Mouse (Mus musculus) MEL (cell line): ENCODE results near the gene Rpl36al. TPM values are rescaled to one million over a fixed set of nuclear protein-coding genes. Genes with fewer than 3 reads are reported as not detected.

Source experiments
- DNase-seq: peaks from one replicate; pipeline ENCODE4 v3.0.0; 2011; ENCODE audit warnings: low read depth, low spot score
- H3K27ac ChIP-seq: 2 replicates; pipeline ENCODE4 v1.5.1; 2012; ENCODE audit warnings: low read depth, mild to moderate bottlenecking, control low read depth, low read length, moderate library complexity; ENCODE audit not compliant: control insufficient read depth
- H3K27me3 ChIP-seq, 2 experiments: fragments of 150-350 bp in 1 of 2; sonication (generic) in 1 of 2; 2 replicates each; pipeline ENCODE4 v1.6.1; 2012; ENCODE audit warnings: low read length in 2 of 2, mild to moderate bottlenecking in 2 of 2, improper control_type of control experiment in 1 of 2, moderate library complexity in 1 of 2; ENCODE audit not compliant: insufficient read depth in 2 of 2, control insufficient read depth in 1 of 2
- H3K36me3 ChIP-seq, 2 experiments: 2 replicates each; pipeline ENCODE4 v1.6.1; 2012 to 2014; ENCODE audit warnings: low read length in 2 of 2, improper control_type of control experiment in 1 of 2, inconsistent platforms in 1 of 2, mild to moderate bottlenecking in 1 of 2; ENCODE audit not compliant: insufficient read depth in 2 of 2, control insufficient read depth in 1 of 2
- H3K4me1 ChIP-seq, 2 experiments: fragments of 150-350 bp in 1 of 2; sonication (generic) in 1 of 2; 2 replicates each; pipeline ENCODE4 v1.6.1; 2012; ENCODE audit warnings: low read length in 2 of 2, improper control_type of control experiment in 1 of 2, mild to moderate bottlenecking in 1 of 2; ENCODE audit not compliant: insufficient read depth in 2 of 2, control insufficient read depth in 1 of 2
- H3K4me3 ChIP-seq, 2 experiments: fragments of 150-350 bp in 1 of 2; sonication (generic) in 1 of 2; 2 replicates each; pipeline ENCODE4 v1.5.1; 2012; ENCODE audit warnings: low read depth in 2 of 2, low read length in 2 of 2, mild to moderate bottlenecking in 2 of 2, moderate library complexity in 2 of 2, control low read depth in 1 of 2, improper control_type of control experiment in 1 of 2; ENCODE audit not compliant: control insufficient read depth in 1 of 2, insufficient read depth in 1 of 2
- H3K79me2 ChIP-seq: 2 replicates; pipeline ENCODE4 v1.6.1; 2012; ENCODE audit warnings: mild to moderate bottlenecking, low read length, moderate library complexity; ENCODE audit not compliant: control insufficient read depth, poor library complexity, insufficient read depth
- H3K9ac ChIP-seq: 2 replicates; pipeline ENCODE4 v1.6.1; 2012; ENCODE audit warnings: low read depth, mild to moderate bottlenecking, control low read depth, low read length, moderate library complexity; ENCODE audit not compliant: control insufficient read depth, poor library complexity, severe bottlenecking
- H3K9me3 ChIP-seq: fragments of 150-350 bp; sonication (generic); replicated peaks from 2 replicates; pipeline ENCODE4 v1.6.1; 2012; ENCODE audit warnings: mild to moderate bottlenecking, low read length, improper control_type of control experiment, moderate library complexity; ENCODE audit not compliant: insufficient read depth
- CHD1 ChIP-seq: IDR thresholded peaks from 2 replicates; pipeline ENCODE4 v1.6.1; 2012; ENCODE audit warnings: low read depth, mild to moderate bottlenecking, inconsistent platforms, low read length, improper control_type of control experiment
- CHD2 ChIP-seq: IDR thresholded peaks from 2 replicates; pipeline ENCODE4 v1.6.1; 2011; ENCODE audit warnings: low read length, improper control_type of control experiment
- CTCF ChIP-seq, 3 experiments: IDR thresholded peaks in 2 of 3; conservative IDR thresholded peaks in 1 of 3; 2 replicates each; pipeline ENCODE4 v1.5.1; 2011 to 2012; ENCODE audit warnings: low read length in 3 of 3, low read depth in 2 of 3, mild to moderate bottlenecking in 2 of 3, improper control_type of control experiment in 1 of 3, inconsistent platforms in 1 of 3, mixed read lengths in 1 of 3, moderate library complexity in 1 of 3; ENCODE audit not compliant: control insufficient read depth in 1 of 3, insufficient read depth in 1 of 3, poor library complexity in 1 of 3, severe bottlenecking in 1 of 3
- E2F4 ChIP-seq: IDR thresholded peaks from 2 replicates; pipeline ENCODE4 v1.6.1; 2011; ENCODE audit warnings: low read depth, low read length, improper control_type of control experiment, borderline replicate concordance
- ELF1 ChIP-seq: IDR thresholded peaks from 2 replicates; pipeline ENCODE4 v1.6.1; 2014; ENCODE audit warnings: low read depth, mild to moderate bottlenecking, inconsistent platforms, low read length, improper control_type of control experiment, moderate library complexity
- ETS1 ChIP-seq: IDR thresholded peaks from 2 replicates; pipeline ENCODE4 v1.6.1; 2012; ENCODE audit warnings: low read depth, mild to moderate bottlenecking, inconsistent platforms, low read length, improper control_type of control experiment, moderate library complexity
- GABPA ChIP-seq: IDR thresholded peaks from 2 replicates; pipeline ENCODE4 v1.6.1; 2012; ENCODE audit warnings: low read depth, mild to moderate bottlenecking, inconsistent platforms, low read length, improper control_type of control experiment, moderate library complexity
- HCFC1 ChIP-seq: IDR thresholded peaks from 2 replicates; pipeline ENCODE4 v1.6.1; 2012; ENCODE audit warnings: low read depth, mild to moderate bottlenecking, inconsistent platforms, low read length, improper control_type of control experiment, moderate library complexity
- JUND ChIP-seq: IDR thresholded peaks from 2 replicates; pipeline ENCODE4 v1.6.1; 2011; ENCODE audit warnings: low read depth, mild to moderate bottlenecking, improper control_type of control experiment, low read length
- MAFK ChIP-seq: IDR thresholded peaks from 2 replicates; pipeline ENCODE4 v1.6.1; 2011; ENCODE audit warnings: low read depth, mild to moderate bottlenecking, low read length, improper control_type of control experiment, borderline replicate concordance
- MAX ChIP-seq: IDR thresholded peaks from 2 replicates; pipeline ENCODE4 v1.6.1; 2011; ENCODE audit warnings: low read length, improper control_type of control experiment
- MEF2A ChIP-seq: IDR thresholded peaks from 2 replicates; pipeline ENCODE4 v1.6.1; 2014; ENCODE audit warnings: low read depth, mild to moderate bottlenecking, inconsistent platforms, low read length, improper control_type of control experiment; ENCODE audit not compliant: poor library complexity, insufficient replicate concordance, severe bottlenecking; ENCODE audit errors: extremely low read depth
- MXI1 ChIP-seq: IDR thresholded peaks from 2 replicates; pipeline ENCODE4 v1.6.1; 2011; ENCODE audit warnings: mild to moderate bottlenecking, low read depth, low read length, improper control_type of control experiment
- MYB ChIP-seq: IDR thresholded peaks from 2 replicates; pipeline ENCODE4 v1.6.1; 2011; ENCODE audit warnings: mild to moderate bottlenecking, low read depth, low read length, improper control_type of control experiment
- MYC ChIP-seq: IDR thresholded peaks from 2 replicates; pipeline ENCODE4 v1.6.1; 2011; ENCODE audit warnings: low read depth, mild to moderate bottlenecking, low read length, improper control_type of control experiment, moderate library complexity
- NELFE ChIP-seq: IDR thresholded peaks from 2 replicates; pipeline ENCODE4 v1.6.1; 2011; ENCODE audit warnings: low read depth, low read length, improper control_type of control experiment
- POLR2A ChIP-seq, 2 experiments: IDR thresholded peaks; 2 replicates each; pipeline ENCODE4 v1.6.1; 2011 to 2012; ENCODE audit warnings: low read length in 2 of 2, mild to moderate bottlenecking in 2 of 2, control low read depth in 1 of 2, improper control_type of control experiment in 1 of 2, low read depth in 1 of 2, moderate library complexity in 1 of 2; ENCODE audit not compliant: control insufficient read depth in 1 of 2, insufficient read depth in 1 of 2, poor library complexity in 1 of 2
- POLR2AphosphoS2 ChIP-seq: IDR thresholded peaks from 2 replicates; pipeline ENCODE4 v1.6.1; 2011; ENCODE audit warnings: low read length, improper control_type of control experiment
- POLR2AphosphoS5 ChIP-seq: IDR thresholded peaks from 2 replicates; pipeline ENCODE4 v1.6.1; 2012; ENCODE audit warnings: low read depth, borderline replicate concordance, mild to moderate bottlenecking, inconsistent platforms, low read length, moderate library complexity, mixed read lengths
- RAD21 ChIP-seq: IDR thresholded peaks from 2 replicates; pipeline ENCODE4 v1.6.1; 2011; ENCODE audit warnings: mild to moderate bottlenecking, low read depth, low read length, improper control_type of control experiment
- RCOR1 ChIP-seq: IDR thresholded peaks from 2 replicates; pipeline ENCODE4 v1.6.1; 2012; ENCODE audit warnings: low read depth, mild to moderate bottlenecking, inconsistent platforms, low read length, improper control_type of control experiment
- SMC3 ChIP-seq: IDR thresholded peaks from 2 replicates; pipeline ENCODE4 v1.6.1; 2011; ENCODE audit warnings: low read depth, low read length, improper control_type of control experiment
- TAL1 ChIP-seq: IDR thresholded peaks from 2 replicates; pipeline ENCODE4 v1.6.1; 2012; ENCODE audit warnings: mild to moderate bottlenecking, inconsistent platforms, low read length, moderate library complexity, mixed read lengths
- USF1 ChIP-seq: IDR thresholded peaks from 2 replicates; pipeline ENCODE4 v1.6.1; 2014; ENCODE audit warnings: low read depth, mild to moderate bottlenecking, inconsistent platforms, low read length, improper control_type of control experiment, moderate library complexity
- USF2 ChIP-seq, 2 experiments: IDR thresholded peaks; 2 replicates each; pipeline ENCODE4 v1.6.1; 2011 to 2012; ENCODE audit warnings: improper control_type of control experiment in 2 of 2, low read length in 2 of 2, borderline replicate concordance in 1 of 2, inconsistent platforms in 1 of 2, low read depth in 1 of 2, mild to moderate bottlenecking in 1 of 2; ENCODE audit not compliant: insufficient read depth in 1 of 2
- ZC3H11A ChIP-seq: IDR thresholded peaks from 2 replicates; pipeline ENCODE4 v1.6.1; 2012; ENCODE audit warnings: low read depth, mild to moderate bottlenecking, inconsistent platforms, low read length, improper control_type of control experiment
- ZNF384 ChIP-seq: IDR thresholded peaks from 2 replicates; pipeline ENCODE4 v1.6.1; 2012; ENCODE audit warnings: low read depth, mild to moderate bottlenecking, inconsistent platforms, low read length, improper control_type of control experiment
- polyA plus RNA-seq, 2 experiments: library from polyadenylated mRNA; stranded (reverse) in 1 of 2; unstranded in 1 of 2; fragments of >175 nt in 1 of 2; fragments of >200 nt in 1 of 2; gene quantifications; 2 replicates each; pipeline versions ENCODE4 v1.2.1 to v1.2.4; 2012; ENCODE audit warnings: low replicate concordance in 2 of 2, low read depth in 1 of 2; ENCODE audit not compliant: insufficient read length in 2 of 2, insufficient read depth in 1 of 2, missing spikeins in 1 of 2
- total RNA-seq: library from RNA; depleted of rRNA; stranded (reverse); fragments of 300-350 nt; gene quantifications from 2 replicates; pipeline ENCODE4 v1.2.3, GENCODE M21; 2012

Rpl36al gene
- total and polyA plus RNA-seq, 3 experiments, result 696 to 1,318 TPM; not detected in 1

DNA sequence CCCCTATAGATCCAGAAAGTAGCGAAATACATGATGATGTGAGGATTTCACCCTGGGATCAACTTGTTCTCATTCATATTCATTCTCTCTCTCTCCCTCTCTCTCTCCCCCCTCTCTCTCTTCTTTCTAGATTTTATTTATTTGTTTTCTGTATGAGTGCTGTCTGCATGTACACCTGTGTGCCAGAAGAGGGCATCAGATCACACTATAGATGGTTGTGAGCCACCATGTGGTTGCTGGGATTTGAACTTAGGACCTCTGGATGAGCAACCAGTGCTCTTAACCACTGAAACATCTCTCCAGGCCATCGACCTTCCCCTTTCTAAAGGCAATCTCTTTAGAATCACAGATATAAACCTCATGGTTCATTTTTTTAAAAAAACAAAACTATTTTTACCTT, 24.6 kb upstream of the Rpl36al start:
- H3K4me1 ChIP-seq, result no peaks in the 10 kb centered on the region
- peak; percentile 54 for DNase-seq
- H3K36me3 ChIP-seq, result no peaks in the 10 kb centered on the region; a peak in 1 of 4 replicates
- H3K27ac ChIP-seq, result no peak overlapping the region
- H3K79me2 ChIP-seq, result no peaks in the 10 kb centered on the region
- no peak overlapping the region for H3K9ac ChIP-seq
- no peaks in the 10 kb centered on the region for H3K9me3 ChIP-seq
- TF ChIP-seq RAD21, result peak; percentile 35
- peak; percentile 45 for TF ChIP-seq SMC3
- TF ChIP-seq MYC, result no peak
- peak; percentile 19 to 59 (median 40); a peak in 5 of 6 replicates for TF ChIP-seq CTCF (IDR thresholded peaks at IDR 0.05 in 2 of 3, conservative IDR thresholded peaks at IDR 0.05 in 1 of 3; ENCODE audit: control insufficient read depth in 1 of 3, insufficient read depth in 1 of 3, low read depth in 2 of 3, low read length in 3 of 3, poor library complexity in 1 of 3, severe bottlenecking in 1 of 3)
- TF ChIP-seq, all 39 proteins: peak for 3
- Histone ChIP-seq H3K27me3 (no peaks in the 10 kb centered on the region), H3K4me3 (no peak overlapping the region)

DNA sequence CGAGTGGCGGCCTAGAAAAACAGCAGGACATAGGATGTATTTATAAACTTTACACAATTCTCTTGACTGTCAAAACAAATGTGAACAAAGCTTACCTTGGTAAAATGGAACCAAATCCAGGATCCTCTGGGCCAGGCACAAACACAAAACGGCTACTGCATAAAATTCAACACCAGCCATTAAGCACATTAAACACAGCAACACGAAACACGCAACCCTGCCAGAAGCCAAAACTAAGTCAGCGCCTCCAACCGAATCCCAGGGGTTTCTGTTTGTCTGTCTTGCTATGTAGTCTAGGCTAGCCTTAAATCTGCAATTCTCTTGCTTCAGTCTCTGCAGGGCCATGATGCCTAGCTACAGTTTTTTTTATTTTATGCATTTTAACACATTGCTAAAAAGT, 24.0 kb upstream of the Rpl36al start:
- TF ChIP-seq ZC3H11A (no peak), RCOR1 (no peak), JUND (no peak), MYC (no peak), MEF2A (no peak), HCFC1 (no peak), POLR2A (IDR thresholded peaks at IDR 0.05; ENCODE audit: control insufficient read depth in 1 of 2, insufficient read depth in 1 of 2, low read depth in 1 of 2, low read length in 2 of 2, poor library complexity in 1 of 2) (no peak), MYB (no peak), SMC3 (no peak), TAL1 (no peak), POLR2AphosphoS2 (no peak), MAX (no peak), CHD1 (no peak), ETS1 (no peak)
- Histone ChIP-seq H3K27ac (no peak overlapping the region), H3K36me3 (no peaks in the 10 kb centered on the region; a peak in 1 of 4 replicates), H3K4me1 (no peaks in the 10 kb centered on the region), H3K79me2 (no peaks in the 10 kb centered on the region), H3K4me3 (no peak overlapping the region), H3K9ac (no peak overlapping the region), H3K27me3 (no peaks in the 10 kb centered on the region), H3K9me3 (no peaks in the 10 kb centered on the region)
- no peak for DNase-seq

DNA sequence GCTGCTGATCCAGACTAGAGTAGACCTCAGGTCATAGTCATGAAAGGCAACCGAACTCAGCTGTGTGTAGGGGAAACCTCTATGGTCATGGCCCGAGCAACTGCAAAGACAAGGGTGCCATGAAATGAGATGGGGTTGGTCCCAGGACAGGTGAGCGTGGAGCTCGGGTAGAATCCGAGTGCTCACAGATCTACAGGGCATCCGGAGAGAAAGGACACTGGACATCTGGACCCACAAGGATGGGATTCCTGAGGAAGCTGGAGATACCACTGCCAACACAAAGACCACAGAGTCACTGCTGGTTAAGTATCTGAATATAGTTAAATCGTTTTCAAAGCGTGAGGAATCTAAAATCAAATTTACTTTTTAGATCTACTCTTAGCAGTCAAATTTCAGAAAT, 23.5 kb upstream of the Rpl36al start:
- no peaks in the 10 kb centered on the region; a peak in 1 of 4 replicates for H3K36me3 ChIP-seq
- no peak for TF ChIP-seq ELF1
- TF ChIP-seq ZC3H11A, result no peak
- no peak for TF ChIP-seq E2F4
- no peak for TF ChIP-seq MAFK
- no peak for TF ChIP-seq ZNF384
- TF ChIP-seq POLR2AphosphoS5, result no peak
- TF ChIP-seq CHD2, result no peak
- TF ChIP-seq JUND, result no peak
- no peak for TF ChIP-seq GABPA
- no peak for TF ChIP-seq USF2 (IDR thresholded peaks at IDR 0.05; ENCODE audit: borderline replicate concordance in 1 of 2, insufficient read depth in 1 of 2, low read depth in 1 of 2, low read length in 2 of 2)
- no peak for TF ChIP-seq NELFE
- TF ChIP-seq USF1, result no peak
- TF ChIP-seq ETS1, result no peak
- TF ChIP-seq POLR2A (IDR thresholded peaks at IDR 0.05; ENCODE audit: control insufficient read depth in 1 of 2, insufficient read depth in 1 of 2, low read depth in 1 of 2, low read length in 2 of 2, poor library complexity in 1 of 2), result no peak
- no peak for TF ChIP-seq MXI1

More for the DNA sequence above, 23.5 kb upstream of the Rpl36al start:
- no peak overlapping the region for H3K4me3 ChIP-seq
- H3K27me3 ChIP-seq, result no peaks in the 10 kb centered on the region
- H3K79me2 ChIP-seq, result no peaks in the 10 kb centered on the region
- no peak overlapping the region for H3K9ac ChIP-seq
- H3K4me1 ChIP-seq, result no peaks in the 10 kb centered on the region
- no peaks in the 10 kb centered on the region for H3K9me3 ChIP-seq
- H3K27ac ChIP-seq, result no peak overlapping the region
- no peak for DNase-seq
